Mouse (Mus musculus) MEL (cell line): ENCODE results near the gene Psmb7.

ENCODE experiments used
- CHD2 ChIP-seq: IDR thresholded peaks from 2 replicates; pipeline ENCODE4 v1.6.1; 2011; ENCODE audit warnings: low read length, improper control_type of control experiment
- CTCF ChIP-seq, 3 experiments: IDR thresholded peaks in 2 of 3; conservative IDR thresholded peaks in 1 of 3; 2 replicates each; pipeline ENCODE4 v1.5.1; 2011 to 2012; ENCODE audit warnings: low read length in 3 of 3, low read depth in 2 of 3, mild to moderate bottlenecking in 2 of 3, improper control_type of control experiment in 1 of 3, inconsistent platforms in 1 of 3, mixed read lengths in 1 of 3, moderate library complexity in 1 of 3; ENCODE audit not compliant: control insufficient read depth in 1 of 3, insufficient read depth in 1 of 3, poor library complexity in 1 of 3, severe bottlenecking in 1 of 3
- EP300 ChIP-seq, 2 experiments: IDR thresholded peaks; 2 replicates each; pipeline ENCODE4 v1.6.1; 2011; ENCODE audit warnings: improper control_type of control experiment in 2 of 2, low read length in 2 of 2, low read depth in 1 of 2, mild to moderate bottlenecking in 1 of 2
- ETS1 ChIP-seq: IDR thresholded peaks from 2 replicates; pipeline ENCODE4 v1.6.1; 2012; ENCODE audit warnings: low read depth, mild to moderate bottlenecking, inconsistent platforms, low read length, improper control_type of control experiment, moderate library complexity
- JUND ChIP-seq: IDR thresholded peaks from 2 replicates; pipeline ENCODE4 v1.6.1; 2011; ENCODE audit warnings: low read depth, mild to moderate bottlenecking, improper control_type of control experiment, low read length
- MYB ChIP-seq: IDR thresholded peaks from 2 replicates; pipeline ENCODE4 v1.6.1; 2011; ENCODE audit warnings: mild to moderate bottlenecking, low read depth, low read length, improper control_type of control experiment
- POLR2A ChIP-seq, 2 experiments: IDR thresholded peaks; 2 replicates each; pipeline ENCODE4 v1.6.1; 2011 to 2012; ENCODE audit warnings: low read length in 2 of 2, mild to moderate bottlenecking in 2 of 2, control low read depth in 1 of 2, improper control_type of control experiment in 1 of 2, low read depth in 1 of 2, moderate library complexity in 1 of 2; ENCODE audit not compliant: control insufficient read depth in 1 of 2, insufficient read depth in 1 of 2, poor library complexity in 1 of 2
- TCF12 ChIP-seq: IDR thresholded peaks from 2 replicates; pipeline ENCODE4 v1.6.1; 2014; ENCODE audit warnings: low read depth, mild to moderate bottlenecking, inconsistent platforms, low read length, improper control_type of control experiment, moderate library complexity
- ZC3H11A ChIP-seq: IDR thresholded peaks from 2 replicates; pipeline ENCODE4 v1.6.1; 2012; ENCODE audit warnings: low read depth, mild to moderate bottlenecking, inconsistent platforms, low read length, improper control_type of control experiment

- TF ChIP-seq ETS1 (no peak), CHD2 (no peak), POLR2A (IDR thresholded peaks at IDR 0.05; ENCODE audit: control insufficient read depth in 1 of 2, insufficient read depth in 1 of 2, low read depth in 1 of 2, low read length in 2 of 2, poor library complexity in 1 of 2) (no peak), TCF12 (no peak), EP300 (IDR thresholded peaks at IDR 0.05; ENCODE audit: low read depth in 1 of 2, low read length in 2 of 2) (no peak), CTCF (IDR thresholded peaks at IDR 0.05 in 2 of 3, conservative IDR thresholded peaks at IDR 0.05 in 1 of 3; ENCODE audit: control insufficient read depth in 1 of 3, insufficient read depth in 1 of 3, low read depth in 2 of 3, low read length in 3 of 3, poor library complexity in 1 of 3, severe bottlenecking in 1 of 3) (no peak), JUND (no peak), ZC3H11A (no peak), MYB (no peak)
These were observed 99.5 kb downstream of the Psmb7 start for GRCm38 (mm10) chr2:38544341-38544740.
